Mouse (Mus musculus): ENCODE results near the gene Celsr1. TPM values are rescaled to one million over a fixed set of nuclear protein-coding genes. Genes with fewer than 3 reads are reported as not detected.
"Not testable (repeated sequence)": the region's sequence is repeated elsewhere in the genome, so short reads cannot be mapped to it uniquely, and the experiment has no call there.

The Celsr1 gene
- total RNA-seq, 2 experiments from 2014 or later: 0.31 to 0.43 TPM

GRCm38 (mm10) chr15:86064191-86064849 lies 30.7 kb upstream of the Celsr1 start:
- no peak for DNase-seq

GRCm38 (mm10) chr15:86061848-86062481 lies 28.4 kb upstream of the Celsr1 start:
- DNase-seq: no peak

- DNase-seq: no peak
Measured at GRCm38 (mm10) chr15:86061221-86061620, 27.6 kb upstream of the Celsr1 start.

- DNase-seq: no peak
Measured at GRCm38 (mm10) chr15:86060581-86060980, 27.0 kb upstream of the Celsr1 start.

GRCm38 (mm10) chr15:86059835-86060380 lies 26.3 kb upstream of the Celsr1 start:
- DNase-seq: no peak

- DNase-seq: no peak
Measured at GRCm38 (mm10) chr15:86058931-86059834, 25.6 kb upstream of the Celsr1 start.

- peak; percentile 84 for DNase-seq
Measured at GRCm38 (mm10) chr15:86058394-86058915, 24.9 kb upstream of the Celsr1 start.

GRCm38 (mm10) chr15:86057908-86058307 lies 24.3 kb upstream of the Celsr1 start:
- DNase-seq: no peak

- DNase-seq: peak; percentile 47
Measured at GRCm38 (mm10) chr15:86057413-86057812, 23.8 kb upstream of the Celsr1 start, which contains the start of gene Gramd4. Gene Gramd4 (plus strand): TSS chr15:86057695.

- no peak for DNase-seq
Measured at GRCm38 (mm10) chr15:86056221-86056760, 22.7 kb upstream of the Celsr1 start.

- not testable (repeated sequence) for DNase-seq
Measured at GRCm38 (mm10) chr15:86054861-86055260, 21.3 kb upstream of the Celsr1 start.

GRCm38 (mm10) chr15:86053890-86054536 lies 20.4 kb upstream of the Celsr1 start:
- DNase-seq: peak; percentile 51

GRCm38 (mm10) chr15:86051878-86052478 lies 18.4 kb upstream of the Celsr1 start:
- DNase-seq: no peak

GRCm38 (mm10) chr15:86051152-86051551 lies 17.6 kb upstream of the Celsr1 start:
- DNase-seq: no peak

GRCm38 (mm10) chr15:86050170-86050743 lies 16.7 kb upstream of the Celsr1 start:
- no peak for DNase-seq

GRCm38 (mm10) chr15:86049510-86049909 lies 15.9 kb upstream of the Celsr1 start:
- no peak for DNase-seq

GRCm38 (mm10) chr15:86042364-86042763 lies 8.8 kb upstream of the Celsr1 start:
- DNase-seq: no peak

GRCm38 (mm10) chr15:86041421-86041820 lies 7.8 kb upstream of the Celsr1 start:
- no peak for DNase-seq

- peak; percentile 37 for DNase-seq
Measured at GRCm38 (mm10) chr15:86038802-86039201, 5.2 kb upstream of the Celsr1 start.

- no peak for DNase-seq
Measured at GRCm38 (mm10) chr15:86035913-86036312, 2.3 kb upstream of the Celsr1 start.

Measured in gastrocnemius, postnatal 25 days (tissue).